Mouse (Mus musculus): ENCODE results near the gene Inpp4a. TPM values are rescaled to one million over a fixed set of nuclear protein-coding genes. Genes with fewer than 3 reads are reported as not detected.

Gene Inpp4a
- polyA plus RNA-seq, 1 experiment = 2.4 TPM

DNA sequence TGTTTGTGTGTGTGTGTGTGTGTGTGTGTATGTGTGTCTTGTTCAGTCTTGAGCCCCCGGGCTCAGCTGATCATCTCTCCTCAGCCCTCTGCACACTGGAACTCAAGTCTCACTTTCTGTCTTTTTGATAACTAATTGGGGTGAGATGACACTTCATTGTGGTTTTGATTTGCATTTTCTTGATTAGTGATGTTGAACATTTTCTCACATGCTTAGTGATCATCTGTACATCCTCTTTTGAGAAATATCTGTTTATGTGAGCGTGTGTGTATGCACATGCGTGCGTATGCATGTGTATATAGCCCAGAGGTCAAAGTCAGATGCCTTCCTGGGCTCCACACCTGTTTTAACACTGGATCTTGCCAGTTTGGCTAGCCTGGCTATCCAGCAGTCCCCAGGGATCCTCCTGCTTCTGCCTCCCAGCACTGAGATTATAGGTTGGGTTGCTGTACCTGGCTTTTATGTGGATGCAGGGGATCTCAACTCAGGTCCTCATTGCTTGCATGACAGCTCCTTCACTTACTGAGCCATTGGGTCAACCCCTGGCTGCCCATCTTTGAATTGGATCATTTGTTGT lies 10.4 kb downstream of the Inpp4a start:
- Histone ChIP-seq H3K36me3 (ENCODE audit: control insufficient read depth, insufficient read depth) (no peaks in the 10 kb centered on the region), H3K4me3 (ENCODE audit: insufficient read depth, poor library complexity, severe bottlenecking) (no peak overlapping the region), H3ac (ENCODE audit: control insufficient read depth, insufficient read length, low read depth) (no peak overlapping the region), H3K79me2 (ENCODE audit: control insufficient read depth, insufficient read depth) (no peaks in the 10 kb centered on the region), H3K27me3 (ENCODE audit: control insufficient read depth, insufficient read depth, insufficient read length) (no peaks in the 10 kb centered on the region), H3K79me3 (ENCODE audit: low read depth) (peaks cover 1% of the 10 kb centered on the region)
- TF ChIP-seq CTCF (IDR thresholded peaks at IDR 0.05; ENCODE audit: control insufficient read depth, insufficient read depth, insufficient read length) (no peak), MYOD1 (IDR thresholded peaks at IDR 0.05; ENCODE audit: control insufficient read depth, insufficient read length, low read depth) (no peak)

DNA sequence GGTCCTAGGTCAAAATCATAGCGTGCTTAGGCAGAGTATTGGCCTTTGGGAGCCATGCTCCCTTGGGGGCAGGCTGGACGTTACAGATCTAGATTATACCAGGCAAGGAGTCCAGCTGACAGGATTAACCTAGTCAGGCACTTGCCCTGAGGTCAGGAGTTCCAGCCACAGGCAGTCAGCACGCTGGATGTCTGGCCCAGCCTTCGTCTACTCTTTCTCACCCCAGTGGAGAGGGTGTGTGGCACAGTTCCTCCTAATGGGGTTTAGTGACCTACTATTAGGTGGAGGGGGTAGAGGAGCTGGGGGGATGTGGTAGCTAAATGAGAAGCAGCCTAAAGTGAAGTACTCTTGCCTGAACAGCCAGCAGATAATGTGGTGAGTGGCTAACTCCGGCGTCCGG lies 14.7 kb downstream of the Inpp4a start:
- no peaks in the 10 kb centered on the region for H3K27me3 ChIP-seq (ENCODE audit: control insufficient read depth, insufficient read depth, insufficient read length)
- peaks cover 1% of the 10 kb centered on the region for H3K79me3 ChIP-seq (ENCODE audit: low read depth)
- no peaks in the 10 kb centered on the region for H3K36me3 ChIP-seq (ENCODE audit: control insufficient read depth, insufficient read depth)
- no peak overlapping the region for H3K4me3 ChIP-seq (ENCODE audit: insufficient read depth, poor library complexity, severe bottlenecking)
- H3K79me2 ChIP-seq (ENCODE audit: control insufficient read depth, insufficient read depth) = no peaks in the 10 kb centered on the region
- no peak for TF ChIP-seq CEBPB (IDR thresholded peaks at IDR 0.05; ENCODE audit: low read depth)
- no peak for TF ChIP-seq MAX (IDR thresholded peaks at IDR 0.05)
- TF ChIP-seq MYOG (IDR thresholded peaks at IDR 0.05; ENCODE audit: control insufficient read depth, extremely low read depth, insufficient read length) = no peak
- TF ChIP-seq FOSL1 (IDR thresholded peaks at IDR 0.05; ENCODE audit: insufficient read depth, low read length, poor library complexity, severe bottlenecking) = no peak
- TF ChIP-seq CTCF (IDR thresholded peaks at IDR 0.05; ENCODE audit: control insufficient read depth, insufficient read depth, insufficient read length) = no peak
- TF ChIP-seq MYOD1 (IDR thresholded peaks at IDR 0.05; ENCODE audit: control insufficient read depth, insufficient read length, low read depth) = no peak
- no peak for TF ChIP-seq USF1 (IDR thresholded peaks at IDR 0.05; ENCODE audit: low read depth)
- H3ac ChIP-seq (ENCODE audit: control insufficient read depth, insufficient read length, low read depth) = no peak overlapping the region

DNA sequence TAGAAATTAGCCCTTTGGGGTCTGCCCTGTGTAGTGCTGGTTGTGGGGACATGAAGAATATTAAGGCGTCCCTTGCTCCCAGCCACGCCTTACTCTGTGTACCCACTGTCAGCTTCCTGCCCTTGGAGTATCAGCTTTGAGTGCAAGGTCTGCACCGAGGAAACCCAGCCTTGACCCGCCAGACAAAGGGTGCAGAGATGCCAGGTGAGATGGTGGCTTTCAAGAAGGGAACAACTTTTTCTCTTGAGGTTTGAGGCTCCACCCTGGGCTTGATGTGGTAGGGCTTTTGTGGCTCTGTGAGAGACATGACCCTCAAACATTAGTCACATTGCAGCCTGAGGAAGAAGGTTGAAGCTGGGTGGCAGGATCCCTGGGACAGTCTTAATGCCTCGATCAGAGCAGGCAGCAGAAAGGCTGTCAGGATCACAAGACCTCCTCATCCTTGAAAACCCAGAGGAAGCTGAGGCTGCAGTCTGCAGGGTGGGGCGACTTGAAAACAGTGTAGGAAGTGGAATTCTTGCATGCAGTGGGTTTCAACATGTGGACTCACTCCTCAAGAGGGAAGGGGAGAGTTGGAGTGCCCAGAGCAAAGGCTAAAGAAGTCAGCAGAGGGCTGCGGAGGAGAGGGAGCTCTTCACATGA lies 18.1 kb downstream of the Inpp4a start:
- Histone ChIP-seq H3ac (ENCODE audit: control insufficient read depth, insufficient read length, low read depth) (no peak overlapping the region), H3K79me2 (ENCODE audit: control insufficient read depth, insufficient read depth) (no peaks in the 10 kb centered on the region), H3K36me3 (ENCODE audit: control insufficient read depth, insufficient read depth) (no peaks in the 10 kb centered on the region), H3K27me3 (ENCODE audit: control insufficient read depth, insufficient read depth, insufficient read length) (no peaks in the 10 kb centered on the region), H3K4me3 (ENCODE audit: insufficient read depth, poor library complexity, severe bottlenecking) (no peak overlapping the region), H3K79me3 (ENCODE audit: low read depth) (no peaks in the 10 kb centered on the region)
- TF ChIP-seq MYOG (IDR thresholded peaks at IDR 0.05; ENCODE audit: control insufficient read depth, extremely low read depth, insufficient read length) = no peak
- TF ChIP-seq MYOD1 (IDR thresholded peaks at IDR 0.05; ENCODE audit: control insufficient read depth, insufficient read length, low read depth) = no peak
- no peak for TF ChIP-seq CTCF (IDR thresholded peaks at IDR 0.05; ENCODE audit: control insufficient read depth, insufficient read depth, insufficient read length)
- TF ChIP-seq MAX (IDR thresholded peaks at IDR 0.05) = no peak
- TF ChIP-seq CEBPB (IDR thresholded peaks at IDR 0.05; ENCODE audit: low read depth) = no peak
- no peak for TF ChIP-seq USF1 (IDR thresholded peaks at IDR 0.05; ENCODE audit: low read depth)
- no peak for TF ChIP-seq FOSL1 (IDR thresholded peaks at IDR 0.05; ENCODE audit: insufficient read depth, low read length, poor library complexity, severe bottlenecking)

DNA sequence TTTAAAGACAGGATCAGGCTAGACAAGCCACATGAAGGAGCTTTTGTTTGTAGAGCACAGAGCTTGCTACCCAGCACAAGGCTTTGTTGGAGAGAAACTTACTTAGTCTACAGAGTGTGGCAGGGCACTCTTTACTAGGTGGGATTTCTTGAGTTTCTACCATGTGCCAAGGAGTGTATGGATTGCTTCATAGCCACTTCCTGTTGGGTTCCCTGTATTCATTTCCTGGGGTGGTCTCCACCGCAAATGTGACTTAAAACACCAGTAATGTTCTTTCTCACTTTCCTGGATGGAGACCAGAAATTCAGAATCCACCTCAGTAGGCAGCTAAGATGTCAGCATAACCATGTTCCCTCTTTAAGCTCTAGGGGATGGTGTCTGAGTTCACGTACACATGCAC lies 18.9 kb downstream of the Inpp4a start:
- H3K79me3 ChIP-seq (ENCODE audit: low read depth) = no peaks in the 10 kb centered on the region
- no peak for TF ChIP-seq MYOG (IDR thresholded peaks at IDR 0.05; ENCODE audit: control insufficient read depth, extremely low read depth, insufficient read length)
- no peaks in the 10 kb centered on the region for H3K27me3 ChIP-seq (ENCODE audit: control insufficient read depth, insufficient read depth, insufficient read length)
- H3K4me3 ChIP-seq (ENCODE audit: insufficient read depth, poor library complexity, severe bottlenecking) = no peak overlapping the region
- no peaks in the 10 kb centered on the region for H3K36me3 ChIP-seq (ENCODE audit: control insufficient read depth, insufficient read depth)
- H3K79me2 ChIP-seq (ENCODE audit: control insufficient read depth, insufficient read depth) = no peaks in the 10 kb centered on the region
- no peak overlapping the region for H3ac ChIP-seq (ENCODE audit: control insufficient read depth, insufficient read length, low read depth)

DNA sequence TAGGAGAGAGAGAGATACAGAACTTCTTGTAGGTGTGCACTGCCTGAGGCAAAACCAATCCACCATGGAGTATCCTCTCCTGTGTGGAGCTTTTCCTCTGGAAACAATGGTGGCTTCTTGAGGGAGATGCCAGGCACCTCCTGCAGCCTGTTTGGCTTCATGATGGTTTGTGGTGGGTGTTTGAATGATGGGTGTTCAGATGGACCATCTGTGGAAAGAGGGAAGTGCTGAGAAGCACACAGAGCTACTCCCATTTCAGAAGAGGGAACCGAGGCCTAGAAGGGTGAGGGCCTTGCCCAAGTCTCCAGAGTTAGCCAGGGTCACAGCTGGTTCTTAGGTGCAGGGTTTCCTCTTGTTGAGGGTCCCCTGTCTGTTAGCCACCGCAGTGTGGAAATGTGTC lies 23.0 kb downstream of the Inpp4a start:
- no peak for TF ChIP-seq USF1 (IDR thresholded peaks at IDR 0.05; ENCODE audit: low read depth)
- TF ChIP-seq CEBPB (IDR thresholded peaks at IDR 0.05; ENCODE audit: low read depth) = no peak
- TF ChIP-seq MAX (IDR thresholded peaks at IDR 0.05) = no peak
- TF ChIP-seq CTCF (IDR thresholded peaks at IDR 0.05; ENCODE audit: control insufficient read depth, insufficient read depth, insufficient read length) = no peak
- TF ChIP-seq MYOG (IDR thresholded peaks at IDR 0.05; ENCODE audit: control insufficient read depth, extremely low read depth, insufficient read length) = no peak
- no peak for TF ChIP-seq FOSL1 (IDR thresholded peaks at IDR 0.05; ENCODE audit: insufficient read depth, low read length, poor library complexity, severe bottlenecking)
- TF ChIP-seq MYOD1 (IDR thresholded peaks at IDR 0.05; ENCODE audit: control insufficient read depth, insufficient read length, low read depth) = no peak

DNA sequence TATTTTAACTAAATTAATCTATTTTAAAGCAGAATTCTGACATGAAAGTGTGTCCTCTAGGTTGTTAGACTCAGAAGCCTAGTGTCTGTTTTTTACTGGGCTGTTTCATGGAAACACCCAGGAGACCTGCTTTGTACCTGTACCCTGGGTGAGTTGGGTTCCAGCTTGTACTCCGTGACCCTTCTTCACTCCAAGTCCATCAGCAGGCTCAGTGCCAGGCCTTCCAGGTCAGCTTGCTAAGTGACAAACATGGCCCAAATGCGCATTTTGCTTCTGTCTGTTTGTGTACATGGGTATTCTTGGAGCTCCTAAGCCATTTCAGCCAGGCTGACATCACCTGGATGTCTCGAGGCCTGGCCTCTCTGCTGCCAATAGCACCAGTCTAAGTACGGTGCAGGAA lies 23.5 kb downstream of the Inpp4a start:
- H3K27me3 ChIP-seq (ENCODE audit: control insufficient read depth, insufficient read depth, insufficient read length) = no peaks in the 10 kb centered on the region
- no peaks in the 10 kb centered on the region for H3K79me3 ChIP-seq (ENCODE audit: low read depth)
- H3K79me2 ChIP-seq (ENCODE audit: control insufficient read depth, insufficient read depth) = no peaks in the 10 kb centered on the region
- TF ChIP-seq CEBPB (IDR thresholded peaks at IDR 0.05; ENCODE audit: low read depth) (no peak), CTCF (IDR thresholded peaks at IDR 0.05; ENCODE audit: control insufficient read depth, insufficient read depth, insufficient read length) (no peak), MYOD1 (IDR thresholded peaks at IDR 0.05; ENCODE audit: control insufficient read depth, insufficient read length, low read depth) (no peak), MAX (IDR thresholded peaks at IDR 0.05) (no peak), USF1 (IDR thresholded peaks at IDR 0.05; ENCODE audit: low read depth) (no peak), MYOG (IDR thresholded peaks at IDR 0.05; ENCODE audit: control insufficient read depth, extremely low read depth, insufficient read length) (no peak)
- H3K4me3 ChIP-seq (ENCODE audit: insufficient read depth, poor library complexity, severe bottlenecking) = no peak overlapping the region
- H3ac ChIP-seq (ENCODE audit: control insufficient read depth, insufficient read length, low read depth) = no peak overlapping the region
- no peaks in the 10 kb centered on the region for H3K36me3 ChIP-seq (ENCODE audit: control insufficient read depth, insufficient read depth)

More for the DNA sequence above, 23.0 kb downstream of the Inpp4a start:
- no peaks in the 10 kb centered on the region for H3K36me3 ChIP-seq (ENCODE audit: control insufficient read depth, insufficient read depth)
- no peak overlapping the region for H3K4me3 ChIP-seq (ENCODE audit: insufficient read depth, poor library complexity, severe bottlenecking)
- H3ac ChIP-seq (ENCODE audit: control insufficient read depth, insufficient read length, low read depth) = no peak overlapping the region
- H3K79me3 ChIP-seq (ENCODE audit: low read depth) = no peaks in the 10 kb centered on the region
- H3K79me2 ChIP-seq (ENCODE audit: control insufficient read depth, insufficient read depth) = no peaks in the 10 kb centered on the region
- H3K27me3 ChIP-seq (ENCODE audit: control insufficient read depth, insufficient read depth, insufficient read length) = no peaks in the 10 kb centered on the region
